Mouse (Mus musculus): ENCODE measurements around the gene Acbd4. TPM values are rescaled to one million over a fixed set of nuclear protein-coding genes. Genes with fewer than 3 reads are reported as not detected.

Acbd4 gene
- polyA plus RNA-seq, 1 experiment from 2014 or later: 14.5 TPM

GRCm38 (mm10) chr11:103131701-103132575, 30.5 kb downstream of the Acbd4 start, which contains the start of gene Hexim2:
TSS of gene Hexim2 (plus strand) at chr11:103132429.
- peak; percentile 45 for ATAC-seq (replicated peaks; ENCODE audit: low FRiP score, low TSS enrichment, low read depth)
- Histone ChIP-seq H3K27ac (ENCODE audit: low read depth) (peak within 1 kb of the TSS; percentile 96), H3K9ac (ENCODE audit: low read length) (peak within 1 kb of the TSS; percentile 100), H3K4me3 (ENCODE audit: low read depth, low read length) (peak within 1 kb of the TSS; percentile 69), H3K4me1 (replicated peaks; ENCODE audit: control insufficient read depth, insufficient read depth, low read length) (peaks cover 23% of the 10 kb centered on the region), H3K27me3 (replicated peaks; ENCODE audit: control insufficient read depth, insufficient read depth, low read length) (no peaks in the 10 kb centered on the region), H3K36me3 (ENCODE audit: control insufficient read depth, insufficient read depth, low read length) (no peaks in the 10 kb centered on the region), H3K4me2 (ENCODE audit: low read length) (peak within 1 kb of the TSS; percentile 76), H3K9me3 (ENCODE audit: control insufficient read depth, low read length) (no peaks in the 10 kb centered on the region)
- WGBS: under 1% methylated on average over 39 of the region's 39 CpGs
- peak; percentile 86 for DNase-seq (ENCODE audit: low spot score)

- Histone ChIP-seq H3K27ac (ENCODE audit: low read depth) (peak overlapping the region; percentile 96), H3K4me2 (ENCODE audit: low read length) (peak overlapping the region; percentile 76), H3K4me1 (replicated peaks; ENCODE audit: control insufficient read depth, insufficient read depth, low read length) (peaks cover 23% of the 10 kb centered on the region), H3K9me3 (ENCODE audit: control insufficient read depth, low read length) (no peaks in the 10 kb centered on the region), H3K4me3 (ENCODE audit: low read depth, low read length) (peak overlapping the region; percentile 69), H3K36me3 (ENCODE audit: control insufficient read depth, insufficient read depth, low read length) (no peaks in the 10 kb centered on the region), H3K9ac (ENCODE audit: low read length) (peak overlapping the region; percentile 100), H3K27me3 (replicated peaks; ENCODE audit: control insufficient read depth, insufficient read depth, low read length) (no peaks in the 10 kb centered on the region)
- peak; percentile 100 for DNase-seq (ENCODE audit: low spot score)
- WGBS: under 1% methylated on average over 58 of the region's 58 CpGs
- ATAC-seq (replicated peaks; ENCODE audit: low FRiP score, low TSS enrichment, low read depth): peak; percentile 89
These were observed 31.3 kb downstream of the Acbd4 start for GRCm38 (mm10) chr11:103132576-103133455.

- H3K9me3 ChIP-seq (ENCODE audit: control insufficient read depth, low read length): no peaks in the 10 kb centered on the region
- WGBS: 55% methylated on average over 6 of the region's 6 CpGs
- ATAC-seq (replicated peaks; ENCODE audit: low FRiP score, low TSS enrichment, low read depth): no peak; the same call in 1 of the 2 replicates
These were observed 32.1 kb downstream of the Acbd4 start for GRCm38 (mm10) chr11:103133456-103134185.

GRCm38 (mm10) chr11:103134221-103134620, 32.7 kb downstream of the Acbd4 start:
- no peak overlapping the region for H3K4me3 ChIP-seq (ENCODE audit: low read depth, low read length)
- ATAC-seq (replicated peaks; ENCODE audit: low FRiP score, low TSS enrichment, low read depth) (no peak), DNase-seq (ENCODE audit: low spot score) (no peak)
- peaks cover 9% of the 10 kb centered on the region for H3K36me3 ChIP-seq (ENCODE audit: control insufficient read depth, insufficient read depth, low read length)
- H3K4me1 ChIP-seq (replicated peaks; ENCODE audit: control insufficient read depth, insufficient read depth, low read length): peaks cover 23% of the 10 kb centered on the region
- no peak overlapping the region for H3K27ac ChIP-seq (ENCODE audit: low read depth)
- H3K4me2 ChIP-seq (ENCODE audit: low read length): peak overlapping the region; percentile 51; the same call in 1 of the 2 replicates
- H3K9me3 ChIP-seq (ENCODE audit: control insufficient read depth, low read length): no peaks in the 10 kb centered on the region
- 75% methylated on average over 3 of the region's 3 CpGs for WGBS
- H3K9ac ChIP-seq (ENCODE audit: low read length): no peak overlapping the region
- H3K27me3 ChIP-seq (replicated peaks; ENCODE audit: control insufficient read depth, insufficient read depth, low read length): no peaks in the 10 kb centered on the region

More at GRCm38 (mm10) chr11:103133456-103134185, 32.1 kb downstream of the Acbd4 start:
- Histone ChIP-seq H3K36me3 (ENCODE audit: control insufficient read depth, insufficient read depth, low read length) (peaks cover 4% of the 10 kb centered on the region), H3K4me1 (replicated peaks; ENCODE audit: control insufficient read depth, insufficient read depth, low read length) (peaks cover 23% of the 10 kb centered on the region), H3K4me2 (ENCODE audit: low read length) (peak overlapping the region; percentile 51), H3K27ac (ENCODE audit: low read depth) (peak overlapping the region; percentile 66), H3K27me3 (replicated peaks; ENCODE audit: control insufficient read depth, insufficient read depth, low read length) (no peaks in the 10 kb centered on the region), H3K4me3 (ENCODE audit: low read depth, low read length) (peak overlapping the region; percentile 69), H3K9ac (ENCODE audit: low read length) (peak overlapping the region; percentile 39; the same call in 1 of the 2 replicates)
- DNase-seq (ENCODE audit: low spot score): peak; percentile 61

- no peaks in the 10 kb centered on the region for H3K9me3 ChIP-seq (ENCODE audit: control insufficient read depth, low read length)
- DNase-seq (ENCODE audit: low spot score): no peak
- peaks cover 9% of the 10 kb centered on the region for H3K36me3 ChIP-seq (ENCODE audit: control insufficient read depth, insufficient read depth, low read length)
- H3K4me1 ChIP-seq (replicated peaks; ENCODE audit: control insufficient read depth, insufficient read depth, low read length): peaks cover 24% of the 10 kb centered on the region
- no peak overlapping the region for H3K9ac ChIP-seq (ENCODE audit: low read length)
- 76% methylated on average over 8 of the region's 8 CpGs for WGBS
- no peak overlapping the region for H3K4me3 ChIP-seq (ENCODE audit: low read depth, low read length)
- no peak overlapping the region for H3K4me2 ChIP-seq (ENCODE audit: low read length)
- H3K27ac ChIP-seq (ENCODE audit: low read depth): no peak overlapping the region
- ATAC-seq (replicated peaks; ENCODE audit: low FRiP score, low TSS enrichment, low read depth): no peak
- no peaks in the 10 kb centered on the region for H3K27me3 ChIP-seq (replicated peaks; ENCODE audit: control insufficient read depth, insufficient read depth, low read length)
These were observed 34.6 kb downstream of the Acbd4 start for GRCm38 (mm10) chr11:103136039-103136577.

GRCm38 (mm10) chr11:103139951-103140762, 38.7 kb downstream of the Acbd4 start:
- Histone ChIP-seq H3K4me2 (ENCODE audit: low read length) (no peak overlapping the region), H3K9ac (ENCODE audit: low read length) (no peak overlapping the region), H3K4me3 (ENCODE audit: low read depth, low read length) (no peak overlapping the region), H3K36me3 (ENCODE audit: control insufficient read depth, insufficient read depth, low read length) (peaks cover 9% of the 10 kb centered on the region), H3K27ac (ENCODE audit: low read depth) (peak overlapping the region; percentile 89; the same call in 1 of the 2 replicates), H3K4me1 (replicated peaks; ENCODE audit: control insufficient read depth, insufficient read depth, low read length) (peaks cover 37% of the 10 kb centered on the region), H3K27me3 (replicated peaks; ENCODE audit: control insufficient read depth, insufficient read depth, low read length) (no peaks in the 10 kb centered on the region), H3K9me3 (ENCODE audit: control insufficient read depth, low read length) (no peaks in the 10 kb centered on the region)
- DNase-seq (ENCODE audit: low spot score): no peak
- ATAC-seq (replicated peaks; ENCODE audit: low FRiP score, low TSS enrichment, low read depth): no peak
- WGBS: 78% methylated on average over 14 of the region's 14 CpGs

GRCm38 (mm10) chr11:103140763-103141100, 39.2 kb downstream of the Acbd4 start:
- H3K4me2 ChIP-seq (ENCODE audit: low read length): no peak overlapping the region
- WGBS: 44% methylated on average over 6 of the region's 6 CpGs
- ATAC-seq (replicated peaks; ENCODE audit: low FRiP score, low TSS enrichment, low read depth) (no peak), DNase-seq (ENCODE audit: low spot score) (no peak)
- H3K27ac ChIP-seq (ENCODE audit: low read depth): peak overlapping the region; percentile 89
- H3K27me3 ChIP-seq (replicated peaks; ENCODE audit: control insufficient read depth, insufficient read depth, low read length): no peaks in the 10 kb centered on the region
- H3K9ac ChIP-seq (ENCODE audit: low read length): no peak overlapping the region
- H3K4me3 ChIP-seq (ENCODE audit: low read depth, low read length): no peak overlapping the region
- peaks cover 9% of the 10 kb centered on the region for H3K36me3 ChIP-seq (ENCODE audit: control insufficient read depth, insufficient read depth, low read length)
- no peaks in the 10 kb centered on the region for H3K9me3 ChIP-seq (ENCODE audit: control insufficient read depth, low read length)
- peaks cover 35% of the 10 kb centered on the region for H3K4me1 ChIP-seq (replicated peaks; ENCODE audit: control insufficient read depth, insufficient read depth, low read length)

Data from intestine, embryonic 14.5 days (tissue).